Mouse (Mus musculus): ENCODE data around the gene Ddx54. TPM values are rescaled to one million over a fixed set of nuclear protein-coding genes. Genes with fewer than 3 reads are reported as not detected.
A peak's percentile ranks its signal among the peaks of the same experiment; 100 is the strongest.

The Ddx54 gene
- total RNA-seq, 2 experiments from 2014 or later: 28.5 to 29.5 TPM

- DNase-seq (ENCODE audit: low spot score in 2 of 2): no peak
Observed at GRCm38 (mm10) chr5:120609246-120609775, 3.2 kb upstream of the Ddx54 start.

- DNase-seq (ENCODE audit: low spot score in 2 of 2): no peak
Observed at GRCm38 (mm10) chr5:120610906-120611305, 1.6 kb upstream of the Ddx54 start.

DNA sequence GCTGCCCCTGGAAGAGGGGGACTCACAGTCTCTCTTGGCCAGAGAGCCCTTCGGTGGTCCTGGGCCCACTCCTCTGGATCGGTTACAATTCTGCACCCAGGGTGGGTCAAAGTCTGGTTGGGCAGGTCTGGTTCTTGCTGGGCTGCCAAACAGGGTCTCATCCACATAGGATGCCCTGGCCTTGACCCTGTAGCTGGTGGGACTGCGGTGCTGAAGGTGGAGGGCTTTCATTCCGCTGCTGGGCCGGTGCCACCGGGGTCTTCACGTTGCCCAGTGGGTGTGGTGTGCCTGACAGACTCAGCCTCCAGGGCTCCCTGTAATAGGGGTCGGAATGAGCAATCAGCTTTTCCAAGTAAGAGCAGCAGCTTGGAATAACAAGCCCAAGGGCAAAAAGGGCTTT, 1.1 kb upstream of the Ddx54 start:
- DNase-seq (ENCODE audit: low spot score in 2 of 2): no peak

DNA sequence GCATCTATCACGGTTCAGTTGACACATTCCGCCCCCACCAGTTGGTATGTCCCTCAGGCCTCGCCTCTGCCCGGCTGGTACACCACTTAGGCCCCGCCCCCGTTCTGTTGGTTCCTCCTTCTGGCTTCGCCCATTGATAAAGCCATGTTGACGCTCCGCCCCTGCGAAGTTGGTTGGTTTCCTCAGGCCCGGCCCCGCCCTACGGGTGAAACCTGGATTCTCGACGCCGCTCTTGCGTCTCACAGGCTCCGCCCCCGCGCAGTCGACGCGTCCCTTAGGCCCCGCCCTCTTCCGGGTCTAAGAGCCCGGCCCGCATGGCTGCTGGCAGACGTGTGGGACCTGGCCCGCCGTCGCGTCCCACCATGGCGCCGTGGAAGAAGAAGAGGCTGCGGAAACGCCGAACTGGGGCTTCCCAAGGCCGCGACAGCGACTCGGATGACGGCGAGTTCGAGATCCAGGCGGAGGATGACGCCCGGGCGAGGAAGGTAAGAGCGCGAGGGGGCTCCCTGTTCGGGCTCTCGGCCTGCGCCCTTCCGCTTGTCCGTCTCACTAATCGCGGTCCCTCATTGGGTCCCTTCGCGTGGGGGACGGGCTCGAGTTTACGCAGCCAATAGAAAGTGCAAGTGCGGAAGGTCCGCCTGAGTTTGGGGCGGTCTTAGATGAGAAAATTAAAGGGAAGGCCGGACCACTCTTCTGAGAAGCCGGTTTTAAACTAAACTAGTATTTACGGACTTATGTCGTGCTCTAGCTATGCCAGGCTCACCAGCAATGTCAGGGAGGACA, 474 bp downstream of the Ddx54 start:
- peak; percentile 97 to 100 for DNase-seq (ENCODE audit: low spot score in 2 of 2)

GRCm38 (mm10) chr5:120615903-120616302, 3.4 kb downstream of the Ddx54 start:
- DNase-seq (ENCODE audit: low spot score in 2 of 2): no peak

GRCm38 (mm10) chr5:120618778-120619177, 6.2 kb downstream of the Ddx54 start:
- no peak for DNase-seq (ENCODE audit: low spot score in 2 of 2)

GRCm38 (mm10) chr5:120619201-120619600, 6.7 kb downstream of the Ddx54 start:
- DNase-seq (ENCODE audit: low spot score in 2 of 2): no peak

- peak; percentile 59 to 75 for DNase-seq (ENCODE audit: low spot score in 2 of 2)
Observed at GRCm38 (mm10) chr5:120620375-120621077, 8.0 kb downstream of the Ddx54 start.

- DNase-seq (ENCODE audit: low spot score in 2 of 2): no peak
Observed at GRCm38 (mm10) chr5:120621078-120621765, 8.7 kb downstream of the Ddx54 start.

DNA sequence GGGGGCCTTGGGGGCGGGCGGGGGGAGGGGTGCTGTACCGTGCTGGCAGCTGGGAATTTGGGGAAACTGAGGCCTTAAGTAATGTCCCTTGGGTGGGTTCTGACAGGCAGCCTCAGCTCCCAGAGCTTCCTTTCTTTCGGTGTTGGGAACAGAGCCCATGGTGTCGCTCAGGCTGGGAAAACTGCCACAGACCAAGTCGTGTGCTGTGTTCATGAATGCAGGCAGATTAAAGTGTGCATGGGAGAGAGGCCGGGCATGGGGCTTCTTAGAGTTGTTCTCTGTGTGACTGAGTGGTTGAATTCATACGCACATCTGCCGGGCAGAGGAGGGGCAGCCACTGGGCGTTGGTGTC, 9.3 kb downstream of the Ddx54 start:
- no peak for DNase-seq (ENCODE audit: low spot score in 2 of 2)

GRCm38 (mm10) chr5:120622198-120622851, 9.8 kb downstream of the Ddx54 start:
- DNase-seq (ENCODE audit: low spot score in 2 of 2): no peak

DNA sequence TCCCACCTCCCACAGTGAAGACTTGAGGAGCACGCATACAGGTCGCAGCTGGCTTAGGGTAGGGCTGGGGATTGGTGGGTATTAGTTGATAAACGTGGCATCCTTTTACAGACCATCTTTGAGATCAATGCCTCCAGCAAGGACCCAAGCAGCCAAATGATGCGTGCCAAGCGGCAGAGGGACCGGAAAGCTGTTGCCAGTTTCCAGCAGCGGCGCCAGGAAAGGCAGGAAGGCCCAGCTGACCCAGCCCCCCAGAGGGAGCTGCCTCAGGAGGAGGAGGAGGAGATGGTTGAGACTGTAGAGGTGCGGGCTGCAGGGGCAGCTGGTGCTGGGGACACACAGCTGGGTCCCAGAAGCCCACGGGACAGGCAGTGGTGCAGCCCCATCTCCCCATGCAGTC, 11.9 kb downstream of the Ddx54 start:
- DNase-seq (ENCODE audit: low spot score in 2 of 2): no peak

- no peak for DNase-seq (ENCODE audit: low spot score in 2 of 2)
Observed at GRCm38 (mm10) chr5:120626399-120626798, 13.9 kb downstream of the Ddx54 start.

GRCm38 (mm10) chr5:120627515-120628300, 15.2 kb downstream of the Ddx54 start:
- DNase-seq (ENCODE audit: low spot score in 2 of 2): no peak

DNA sequence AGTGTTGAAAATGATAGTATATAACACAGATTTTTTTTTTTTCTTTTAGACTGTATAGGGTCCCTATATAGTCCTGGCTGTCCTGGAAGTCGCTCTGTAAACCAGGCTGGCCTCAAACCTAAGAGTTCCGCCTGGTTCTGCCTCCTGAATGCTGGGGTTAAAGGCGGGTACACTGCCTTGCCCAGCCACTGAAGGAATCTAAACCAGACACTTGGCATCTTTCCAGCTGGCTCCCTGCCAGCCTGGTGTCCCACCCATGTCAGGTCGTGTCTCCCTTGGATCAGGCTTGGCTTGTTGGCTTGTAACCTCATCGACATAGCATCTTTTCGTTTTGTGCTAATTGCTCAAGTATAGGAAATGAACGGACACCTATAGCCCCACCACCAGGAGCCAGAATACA, 16.1 kb downstream of the Ddx54 start:
- DNase-seq (ENCODE audit: low spot score in 2 of 2): no peak

DNA sequence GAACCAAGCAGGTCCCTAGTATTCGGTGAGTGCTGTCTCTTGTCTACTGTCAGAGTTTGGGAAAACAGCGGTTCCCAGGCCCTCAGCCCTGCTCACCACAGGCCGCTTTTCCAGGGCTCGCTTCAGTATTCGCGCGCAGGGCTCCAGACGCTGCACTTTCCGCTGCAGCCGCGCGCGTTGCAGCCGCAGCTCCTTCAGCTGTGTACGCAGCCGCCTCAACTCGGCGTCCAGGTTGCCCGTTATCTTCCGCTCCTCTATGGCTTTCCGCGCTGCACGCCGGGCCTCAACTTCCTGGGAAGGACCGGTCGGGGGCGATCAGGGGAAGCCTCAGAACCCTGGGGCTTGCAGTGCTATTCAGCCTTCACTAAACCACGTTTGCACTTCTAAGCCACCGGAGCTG, 18.6 kb downstream of the Ddx54 start:
- no peak for DNase-seq (ENCODE audit: low spot score in 2 of 2)

GRCm38 (mm10) chr5:120631892-120632291, 19.4 kb downstream of the Ddx54 start:
- no peak for DNase-seq (ENCODE audit: low spot score in 2 of 2)

- DNase-seq (ENCODE audit: low spot score in 2 of 2): no peak
Observed at GRCm38 (mm10) chr5:120634131-120634530, 21.6 kb downstream of the Ddx54 start, which contains the start of gene Cfap73. Cfap73 (minus strand) TSS chr5:120634235.

GRCm38 (mm10) chr5:120634860-120635259, 22.3 kb downstream of the Ddx54 start:
- DNase-seq (ENCODE audit: low spot score in 2 of 2): no peak

DNA sequence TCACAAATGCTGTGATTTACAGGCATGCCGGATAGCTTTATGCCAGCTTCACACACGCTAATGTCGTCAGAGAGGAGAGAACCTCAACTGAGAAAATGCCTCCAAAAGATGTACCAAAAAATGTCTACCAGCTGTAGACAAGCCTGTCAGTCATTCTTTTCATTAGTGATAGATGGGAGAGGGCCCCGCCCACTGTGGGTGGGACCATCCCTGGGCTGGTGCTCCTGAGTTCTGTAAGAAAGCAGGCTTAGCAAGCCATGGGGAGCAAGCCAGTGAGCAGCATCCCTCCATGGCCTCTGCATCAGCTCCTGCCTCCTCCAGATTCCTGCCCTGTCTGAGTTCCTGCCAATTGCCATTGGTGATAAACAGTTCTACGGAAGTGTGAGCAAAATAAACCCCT, 23.1 kb downstream of the Ddx54 start:
- no peak for DNase-seq (ENCODE audit: low spot score in 2 of 2)

All from gastrocnemius, postnatal 4 days (tissue).